Mouse (Mus musculus) G1E-ER4 (cell line): Measurements from ENCODE around the gene Foxe1. TPM values are rescaled to one million over a fixed set of nuclear protein-coding genes. Genes with fewer than 3 reads are reported as not detected.

ENCODE experiments used
- GATA1 ChIP-seq: IDR thresholded peaks from one replicate; pipeline ENCODE4 v1.8.0; 2012; ENCODE audit warnings: low read length, inconsistent platforms
- polyA plus RNA-seq: library from polyadenylated mRNA; stranded (reverse); fragments of >175 nt; gene quantifications from 2 replicates; pipeline ENCODE4 v1.2.3, GENCODE M21; 2012

Foxe1 gene
- polyA plus RNA-seq, 1 experiment: not detected

- no peak for TF ChIP-seq GATA1
Observed at GRCm38 (mm10) chr4:46374455-46374854, 31.0 kb downstream of the Foxe1 start.

- TF ChIP-seq GATA1: no peak
Observed at GRCm38 (mm10) chr4:46374869-46375368, 31.5 kb downstream of the Foxe1 start.

DNA sequence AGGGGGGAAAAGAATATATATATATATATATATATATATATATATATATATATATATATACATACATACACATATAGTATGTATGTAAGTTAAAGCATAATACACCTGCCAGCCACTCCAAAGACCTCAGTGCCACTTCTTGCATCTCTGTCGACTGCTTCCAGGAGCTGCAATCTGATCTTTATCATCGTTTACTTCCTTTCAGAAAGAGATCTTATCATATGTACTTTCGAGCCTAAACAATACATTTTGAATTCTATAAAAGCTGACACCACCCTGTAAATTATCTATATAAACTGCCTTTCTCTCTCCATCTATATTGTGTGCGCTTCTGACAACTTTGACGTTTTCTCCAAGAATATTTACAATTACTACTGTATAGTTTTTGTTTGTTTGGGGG is 45.1 kb downstream of the Foxe1 start:
- no peak for TF ChIP-seq GATA1

DNA sequence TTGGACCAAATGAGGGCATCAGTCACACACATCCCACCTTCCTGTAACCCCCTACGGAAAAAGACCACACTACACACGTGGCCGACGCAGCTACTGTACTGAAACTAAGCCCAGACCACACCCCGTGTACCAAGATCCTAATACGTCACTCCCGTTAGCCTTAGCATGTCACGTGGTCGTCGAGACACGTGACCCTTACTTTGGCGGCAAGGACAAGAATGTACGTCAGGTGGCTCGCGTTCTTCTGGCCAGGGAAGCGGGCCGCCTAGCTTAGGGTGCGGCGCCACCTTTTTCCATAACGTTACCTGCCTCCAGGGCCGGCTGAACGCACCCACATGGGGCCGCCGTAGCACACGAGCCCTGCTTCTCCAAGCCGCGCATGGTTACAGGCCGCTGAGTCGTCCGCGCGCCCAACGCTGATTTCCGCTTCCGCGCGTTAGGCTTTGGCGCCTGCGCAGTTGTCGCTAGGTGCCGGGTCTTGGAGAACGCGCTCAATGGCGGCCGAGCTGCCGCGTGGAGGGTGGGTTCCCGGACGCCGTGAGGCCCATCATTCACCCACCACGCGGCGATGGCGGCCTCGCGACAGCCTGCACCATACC is 45.7 kb downstream of the Foxe1 start, which contains the start of gene Trmo:
TSS of gene Trmo (minus strand) at position 425 of the 599 bp plus-strand sequence.
- no peak for TF ChIP-seq GATA1

DNA sequence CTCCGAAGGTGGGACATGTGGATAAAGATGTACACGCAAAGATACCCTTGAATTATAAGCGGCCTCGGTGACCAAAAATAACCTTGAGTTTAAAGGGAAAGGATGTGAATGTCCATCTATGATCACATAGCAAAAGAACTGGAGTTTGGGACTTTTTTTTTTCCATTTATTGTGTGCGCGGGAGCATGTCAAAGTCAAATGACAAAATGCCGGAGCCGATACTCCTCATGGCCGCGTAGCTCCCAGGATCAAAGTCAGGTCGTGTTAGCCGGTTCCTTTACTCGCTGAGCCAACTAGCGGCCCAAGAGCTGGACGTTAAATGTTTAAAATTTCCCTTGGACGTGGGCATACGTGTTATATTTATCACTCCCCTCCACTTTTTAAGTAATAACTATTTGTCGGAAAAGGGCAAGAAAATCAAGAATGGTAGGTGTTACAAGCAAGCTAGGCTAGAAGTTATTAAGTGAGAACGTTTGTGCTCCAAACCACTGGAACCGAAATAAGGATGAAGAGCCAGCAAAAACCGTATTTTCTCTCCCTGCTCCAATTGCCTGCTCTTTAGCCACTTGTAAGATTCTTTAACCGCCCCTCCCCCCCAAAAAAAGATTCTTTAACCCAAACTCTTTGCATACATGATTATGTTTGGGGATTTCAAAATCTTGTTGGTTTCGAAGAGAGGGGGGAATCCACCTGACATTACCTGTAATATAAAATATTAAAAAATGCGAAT is 46.4 kb downstream of the Foxe1 start:
- TF ChIP-seq GATA1: no peak

DNA sequence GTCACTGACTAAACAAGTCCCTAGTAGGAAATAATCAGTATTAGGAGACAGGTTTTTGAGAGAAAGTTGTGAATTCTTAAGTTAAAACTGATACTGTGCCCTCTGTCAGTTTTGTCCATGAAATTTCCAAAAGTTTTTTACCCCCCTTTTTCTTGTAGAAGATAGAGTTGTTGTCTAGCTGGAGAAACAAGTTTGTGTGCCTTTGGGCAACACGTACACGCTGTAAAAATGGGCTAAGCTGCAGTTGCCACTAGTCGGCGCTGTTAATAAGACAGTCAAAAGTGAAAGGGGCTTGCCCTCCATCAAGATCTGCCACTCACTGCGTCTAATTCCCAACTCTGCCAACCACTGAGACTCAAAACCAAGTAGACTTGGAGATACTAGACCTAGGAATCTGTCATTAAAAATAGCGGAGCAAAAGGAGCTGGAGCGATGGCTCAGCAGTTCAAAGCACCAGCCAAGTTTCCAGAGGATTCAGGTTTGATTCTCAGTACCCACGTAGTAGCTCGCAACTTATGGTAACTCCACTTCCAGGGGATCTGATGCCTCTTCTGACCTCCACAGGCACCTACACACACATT is 47.1 kb downstream of the Foxe1 start:
- no peak for TF ChIP-seq GATA1

- no peak for TF ChIP-seq GATA1
Observed at GRCm38 (mm10) chr4:46394388-46394787, 51.0 kb downstream of the Foxe1 start.

DNA sequence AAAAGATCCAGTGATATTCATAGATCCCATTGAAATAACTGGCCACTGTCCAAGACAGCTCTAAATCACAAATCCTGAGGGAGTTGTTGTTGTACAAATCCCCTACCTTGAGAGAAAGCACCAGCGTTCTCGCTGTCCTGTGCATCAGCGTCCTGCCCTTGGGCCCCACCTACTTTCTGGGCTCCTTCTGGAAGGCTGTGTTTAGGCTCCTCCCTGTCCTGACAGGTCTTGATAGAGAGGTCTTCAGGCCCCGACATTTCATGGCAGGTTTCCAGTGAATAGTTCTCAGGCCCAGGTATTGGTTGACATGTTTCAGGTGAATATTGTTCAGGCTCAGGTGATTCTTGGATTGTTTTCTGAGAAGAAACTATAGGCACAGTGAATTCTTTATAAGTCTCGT is 52.3 kb downstream of the Foxe1 start:
- TF ChIP-seq GATA1: no peak

Other genes starting within 250 kb of the Foxe1 start
- gene Ncbp1, start 205.0 kb upstream of the Foxe1 start, polyA plus RNA-seq: 15.7 and 22.5 TPM in 2 replicates
- gene Tstd2, start 204.9 kb upstream of the Foxe1 start, polyA plus RNA-seq: 10.7 and 12.6 TPM in 2 replicates
- 16.7 and 29.1 TPM in 2 replicates for gene Xpa, start 147.3 kb upstream of the Foxe1 start, polyA plus RNA-seq
- gene Trmo, start 45.8 kb downstream of the Foxe1 start, polyA plus RNA-seq: 2.4 and 4.3 TPM in 2 replicates
- 6.7 and 8.3 TPM in 2 replicates for gene Hemgn, start 69.9 kb downstream of the Foxe1 start, polyA plus RNA-seq
- gene Anp32b, start 107.3 kb downstream of the Foxe1 start, polyA plus RNA-seq: 1,030 and 1,299 TPM in 2 replicates
- gene Nans, start 145.6 kb downstream of the Foxe1 start, polyA plus RNA-seq: 59.6 and 64.9 TPM in 2 replicates
- 14.9 and 17.9 TPM in 2 replicates for gene Trim14, start 192.5 kb downstream of the Foxe1 start, polyA plus RNA-seq